Mouse (Mus musculus) neural tube, embryonic 15.5 days (tissue): ENCODE measurements at regions not wholly inside any gene's neighbourhood (a gene's known extent, or its start where the extent isn't known, plus 50 kb on each side); places are given as distances from the start of the nearest gene placed in this dataset.

Experiments used
- ATAC-seq: fragments of 200-750 bp; cut with Nextera tagmentation; 2 replicates; pipeline ENCODE4 v1.8.0; 2017; ENCODE audit warnings: mild to moderate bottlenecking, moderate TSS enrichment, moderate library complexity; ENCODE audit not compliant: low FRiP score
- H3K27ac ChIP-seq: fragments of 300-500 bp; sonication (generic); replicated peaks from 2 replicates; pipeline ENCODE4 v1.5.1; 2015; ENCODE audit warnings: mild to moderate bottlenecking, inconsistent platforms
- H3K27me3 ChIP-seq: fragments of 300-500 bp; sonication (generic); replicated peaks from 2 replicates; pipeline ENCODE4 v1.6.1; 2015; ENCODE audit warnings: inconsistent platforms
- H3K36me3 ChIP-seq: fragments of 300-500 bp; sonication (generic); 2 replicates; pipeline ENCODE4 v1.6.1; 2015; ENCODE audit warnings: inconsistent platforms
- H3K4me1 ChIP-seq: fragments of 300-500 bp; sonication (generic); 2 replicates; pipeline ENCODE4 v1.6.1; 2015; ENCODE audit warnings: inconsistent platforms
- H3K4me2 ChIP-seq: fragments of 300-500 bp; sonication (generic); 2 replicates; pipeline ENCODE4 v1.6.1; 2015; ENCODE audit warnings: inconsistent platforms, mild to moderate bottlenecking, moderate library complexity
- H3K4me3 ChIP-seq: fragments of 300-500 bp; sonication (generic); replicated peaks from 2 replicates; pipeline ENCODE4 v1.5.1; 2015; ENCODE audit warnings: mild to moderate bottlenecking, inconsistent platforms
- H3K9ac ChIP-seq: fragments of 300-500 bp; sonication (generic); replicated peaks from 2 replicates; pipeline ENCODE4 v1.6.1; 2015; ENCODE audit warnings: mild to moderate bottlenecking, inconsistent platforms
- H3K9me3 ChIP-seq: fragments of 300-500 bp; sonication (generic); replicated peaks from 2 replicates; pipeline ENCODE4 v1.6.1; 2016; ENCODE audit warnings: inconsistent platforms
- WGBS: fragments of 180-500 bp; shearing (Covaris S2); methylation state at CpG from one replicate; pipeline ENCODE4 v1.1.7; 2015; ENCODE audit warnings: mixed read lengths; 5-methylcytosine and 5-hydroxymethylcytosine counted together

- H3K27me3 ChIP-seq = peaks cover 3% of the 10 kb centered on the region; the same call in 1 of the 2 replicates
- 7% methylated on average over 38 of the region's 38 CpGs for WGBS
- peaks cover 39% of the 10 kb centered on the region for H3K4me1 ChIP-seq
- peak overlapping the region; percentile 51 for H3K9ac ChIP-seq
- peak overlapping the region; percentile 32 for H3K4me3 ChIP-seq
- ATAC-seq = no peak
- peak overlapping the region; percentile 62 for H3K4me2 ChIP-seq
- H3K27ac ChIP-seq = peak overlapping the region; percentile 77
- no peaks in the 10 kb centered on the region for H3K9me3 ChIP-seq
- H3K36me3 ChIP-seq = no peaks in the 10 kb centered on the region
These were observed 263.4 kb upstream of the Nfe2l3 start for GRCm38 (mm10) chr6:51168775-51169695.

DNA sequence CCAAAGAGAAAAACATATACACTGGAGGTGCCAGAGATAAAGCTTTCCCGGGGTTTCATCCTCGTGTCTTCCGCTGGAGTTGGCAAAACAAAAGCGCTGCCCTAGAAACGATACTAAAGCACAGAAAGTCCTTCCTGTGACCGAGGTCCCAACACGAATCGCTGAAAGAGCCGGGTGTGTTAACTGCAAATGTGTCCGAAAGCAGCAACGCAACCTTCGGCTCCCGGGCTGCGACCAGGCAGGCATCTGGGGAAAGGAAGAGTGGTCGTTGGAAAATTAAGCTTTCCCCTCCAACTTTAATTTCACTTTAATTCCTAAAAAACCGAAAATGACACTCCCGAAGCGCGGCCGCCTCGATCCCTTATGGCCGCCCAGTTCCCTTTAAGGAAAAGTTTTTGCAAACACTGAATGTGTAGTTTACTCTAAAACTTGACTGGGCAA is 262.5 kb upstream of the Nfe2l3 start:
- no peak for ATAC-seq
- Histone ChIP-seq H3K9me3 (no peaks in the 10 kb centered on the region), H3K4me1 (peaks cover 45% of the 10 kb centered on the region), H3K36me3 (no peaks in the 10 kb centered on the region), H3K9ac (0 out of 2 replicates have a peak overlapping the region, but pooled peaks have one; percentile 10), H3K27ac (peak overlapping the region; percentile 77), H3K27me3 (peaks cover 3% of the 10 kb centered on the region), H3K4me3 (peak overlapping the region; percentile 22; the same call in 1 of the 2 replicates), H3K4me2 (peak overlapping the region; percentile 51)
- under 1% methylated on average over 22 of the region's 22 CpGs for WGBS

DNA sequence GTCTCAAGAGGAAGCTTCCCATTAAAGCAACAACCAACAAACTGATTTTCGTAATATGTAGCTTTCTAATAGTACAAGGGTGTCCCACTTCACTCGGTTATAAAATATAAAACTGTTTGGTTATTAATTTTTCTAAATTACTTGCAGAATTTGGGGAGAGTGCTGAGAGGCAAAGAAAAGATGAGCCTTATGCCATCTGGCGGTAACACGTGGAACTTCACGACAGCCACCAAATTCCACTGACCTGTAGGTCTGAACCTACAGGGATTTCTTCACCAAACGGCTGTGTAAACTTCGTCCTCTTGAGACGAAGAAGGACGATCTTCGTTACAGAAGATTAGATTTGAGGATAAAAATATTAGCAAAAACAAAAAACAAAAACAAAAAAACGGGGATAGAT is 262.1 kb upstream of the Nfe2l3 start:
- WGBS = under 1% methylated on average over 11 of the region's 11 CpGs
- H3K4me1 ChIP-seq = peaks cover 45% of the 10 kb centered on the region

GRCm38 (mm10) chr6:51170871-51171270 is 261.6 kb upstream of the Nfe2l3 start:
- Histone ChIP-seq H3K4me1 (peaks cover 45% of the 10 kb centered on the region), H3K9ac (no peak overlapping the region), H3K27ac (no peak overlapping the region), H3K4me2 (peak overlapping the region; percentile 51; the same call in 1 of the 2 replicates), H3K4me3 (no peak overlapping the region), H3K9me3 (no peaks in the 10 kb centered on the region), H3K36me3 (no peaks in the 10 kb centered on the region), H3K27me3 (peaks cover 3% of the 10 kb centered on the region; the same call in 1 of the 2 replicates)
- WGBS = under 1% methylated on average over 11 of the region's 11 CpGs
- ATAC-seq = peak; percentile 87

More for the DNA sequence above, 262.1 kb upstream of the Nfe2l3 start:
- peaks cover 3% of the 10 kb centered on the region for H3K27me3 ChIP-seq
- ATAC-seq = peak; percentile 12; the same call in 1 of the 2 replicates
- peak overlapping the region; percentile 77 for H3K27ac ChIP-seq
- no peak overlapping the region; the same call in 1 of the 2 replicates for H3K4me3 ChIP-seq
- H3K9me3 ChIP-seq = no peaks in the 10 kb centered on the region
- H3K36me3 ChIP-seq = no peaks in the 10 kb centered on the region
- H3K4me2 ChIP-seq = peak overlapping the region; percentile 51
- no peak overlapping the region for H3K9ac ChIP-seq

GRCm38 (mm10) chr6:51171761-51172160 is 260.7 kb upstream of the Nfe2l3 start:
- peaks cover 10% of the 10 kb centered on the region for H3K27me3 ChIP-seq
- H3K27ac ChIP-seq = peak overlapping the region; percentile 73
- no peaks in the 10 kb centered on the region for H3K9me3 ChIP-seq
- 5% methylated on average over 22 of the region's 22 CpGs for WGBS
- no peaks in the 10 kb centered on the region for H3K36me3 ChIP-seq
- peak overlapping the region; percentile 61 for H3K4me2 ChIP-seq
- ATAC-seq = no peak
- peaks cover 45% of the 10 kb centered on the region for H3K4me1 ChIP-seq
- no peak overlapping the region; the same call in 1 of the 2 replicates for H3K9ac ChIP-seq
- H3K4me3 ChIP-seq = peak overlapping the region; percentile 8; the same call in 1 of the 2 replicates

DNA sequence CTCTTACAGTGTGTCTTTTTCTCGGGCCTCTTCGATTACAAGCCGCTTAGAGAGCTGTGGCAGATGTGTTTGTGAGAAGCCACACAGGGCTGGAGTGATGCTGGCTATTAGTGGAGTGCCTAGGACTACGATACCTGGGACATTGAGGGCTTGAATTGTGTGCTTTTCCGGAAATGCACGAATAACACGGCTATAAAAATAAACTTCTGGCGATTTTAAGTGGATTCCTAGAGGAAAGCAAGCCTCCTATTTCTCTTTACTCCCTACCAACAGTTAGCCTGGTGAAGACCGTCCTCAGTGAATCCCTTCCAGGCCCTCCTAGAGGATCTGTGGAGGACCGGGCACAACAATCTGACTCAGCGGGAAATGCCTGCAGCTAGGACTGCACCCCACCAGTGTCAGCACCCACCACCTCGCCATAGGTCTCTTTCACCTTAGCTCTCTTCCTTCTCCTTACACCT is 260.1 kb upstream of the Nfe2l3 start:
- peaks cover 15% of the 10 kb centered on the region for H3K27me3 ChIP-seq

DNA sequence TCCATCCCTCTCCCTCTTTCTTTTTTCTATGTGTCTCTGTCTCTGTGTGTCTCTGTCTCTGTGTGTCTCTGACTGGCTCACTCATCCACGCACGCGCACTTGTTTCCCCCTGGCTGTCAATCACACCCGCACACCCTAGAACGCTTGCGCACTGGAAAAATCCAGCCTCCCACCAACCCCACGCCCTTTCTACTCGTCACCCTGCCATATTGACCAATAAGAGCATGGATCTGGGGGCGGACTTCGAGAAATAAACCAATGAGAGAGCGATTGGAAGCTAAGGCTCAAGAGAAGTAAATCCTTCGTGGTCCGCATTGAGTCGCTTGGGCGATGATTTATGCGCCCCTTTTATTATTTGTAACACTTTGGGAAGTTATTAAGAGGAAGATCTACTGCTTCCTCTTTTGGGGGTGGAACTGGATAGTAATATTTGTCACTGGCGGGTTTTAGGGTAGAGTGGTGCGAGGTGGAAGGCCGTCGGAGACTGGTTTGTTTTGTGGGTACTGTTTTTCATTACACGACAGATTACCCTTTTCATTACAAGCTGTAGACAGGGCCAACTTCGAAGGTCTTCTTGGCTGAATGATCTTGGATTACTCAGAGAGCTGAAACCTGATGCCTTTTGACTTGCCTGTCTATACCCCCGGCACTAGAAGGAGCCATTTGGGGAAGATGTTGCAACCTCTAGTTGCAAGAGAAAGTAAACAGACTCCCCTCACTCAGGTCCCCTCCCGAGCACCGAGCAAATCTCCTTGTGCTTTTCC is 259.4 kb upstream of the Nfe2l3 start:
- Histone ChIP-seq H3K36me3 (no peaks in the 10 kb centered on the region), H3K27ac (peak overlapping the region; percentile 81), H3K9me3 (no peaks in the 10 kb centered on the region), H3K27me3 (peaks cover 21% of the 10 kb centered on the region), H3K4me3 (peak overlapping the region; percentile 34), H3K4me2 (peak overlapping the region; percentile 61), H3K9ac (no peak overlapping the region), H3K4me1 (peaks cover 45% of the 10 kb centered on the region)
- under 1% methylated on average over 25 of the region's 25 CpGs for WGBS
- peak; percentile 91 for ATAC-seq

More for the DNA sequence above, 260.1 kb upstream of the Nfe2l3 start:
- H3K4me1 ChIP-seq = peaks cover 45% of the 10 kb centered on the region
- H3K27ac ChIP-seq = peak overlapping the region; percentile 81
- no peaks in the 10 kb centered on the region for H3K9me3 ChIP-seq
- H3K9ac ChIP-seq = peak overlapping the region; percentile 41; the same call in 1 of the 2 replicates
- peak; percentile 36; the same call in 1 of the 2 replicates for ATAC-seq
- H3K4me2 ChIP-seq = peak overlapping the region; percentile 61
- 4% methylated on average over 12 of the region's 12 CpGs for WGBS
- H3K36me3 ChIP-seq = no peaks in the 10 kb centered on the region
- H3K4me3 ChIP-seq = peak overlapping the region; percentile 21

GRCm38 (mm10) chr6:51173620-51174442 is 258.6 kb upstream of the Nfe2l3 start:
- peak overlapping the region; percentile 34 for H3K4me3 ChIP-seq
- no peaks in the 10 kb centered on the region for H3K9me3 ChIP-seq
- H3K9ac ChIP-seq = no peak overlapping the region; the same call in 1 of the 2 replicates
- peaks cover 21% of the 10 kb centered on the region for H3K27me3 ChIP-seq
- H3K4me1 ChIP-seq = peaks cover 38% of the 10 kb centered on the region
- H3K4me2 ChIP-seq = peak overlapping the region; percentile 61
- H3K36me3 ChIP-seq = no peaks in the 10 kb centered on the region
- H3K27ac ChIP-seq = peak overlapping the region; percentile 76
- WGBS = 5% methylated on average over 28 of the region's 28 CpGs
- ATAC-seq = no peak

DNA sequence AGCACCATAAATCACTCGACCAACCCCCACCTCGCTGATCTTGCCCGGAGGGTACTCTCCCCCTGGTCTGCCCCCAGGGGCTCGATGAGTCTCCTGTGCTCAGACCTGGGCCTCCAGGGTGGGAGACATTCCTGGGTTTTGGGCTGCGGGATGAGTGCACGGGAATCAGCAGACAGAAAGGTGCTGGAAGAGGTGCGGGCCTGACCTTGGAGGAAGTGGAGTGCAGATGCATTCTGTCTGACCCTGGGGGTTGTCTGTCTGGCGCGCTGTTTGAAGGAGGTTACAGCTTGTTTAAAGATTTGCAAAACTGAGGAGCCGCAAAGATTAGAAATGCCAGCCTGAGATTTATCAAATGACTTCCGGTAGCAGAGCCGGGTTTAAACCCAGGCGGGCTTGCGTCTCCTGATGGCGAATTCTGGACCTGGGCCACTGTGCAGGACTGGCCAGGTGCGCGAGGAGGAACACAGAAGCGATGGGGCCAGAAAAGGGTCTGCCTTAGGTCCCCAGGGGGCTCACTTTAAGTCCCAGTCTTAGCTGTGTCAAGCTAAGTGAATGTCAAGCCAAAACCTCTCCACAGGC is 257.9 kb upstream of the Nfe2l3 start:
- H3K4me2 ChIP-seq = peak overlapping the region; percentile 61
- H3K27ac ChIP-seq = no peak overlapping the region
- no peaks in the 10 kb centered on the region for H3K9me3 ChIP-seq
- no peak for ATAC-seq
- no peak overlapping the region for H3K9ac ChIP-seq
- peaks cover 21% of the 10 kb centered on the region for H3K27me3 ChIP-seq
- H3K4me1 ChIP-seq = peaks cover 33% of the 10 kb centered on the region
- 0 out of 2 replicates have a peak overlapping the region, but pooled peaks have one; percentile 34 for H3K4me3 ChIP-seq
- WGBS = 13% methylated on average over 18 of the region's 18 CpGs
- no peaks in the 10 kb centered on the region for H3K36me3 ChIP-seq
